Mouse (Mus musculus): ENCODE measurements at regions not wholly inside any gene's neighbourhood (a gene's known extent, or its start where the extent isn't known, plus 50 kb on each side); places are given as distances from the start of the nearest gene placed in this dataset.
"Not testable (repeated sequence)": the region's sequence is repeated elsewhere in the genome, so short reads cannot be mapped to it uniquely, and the experiment has no call there.

DNA sequence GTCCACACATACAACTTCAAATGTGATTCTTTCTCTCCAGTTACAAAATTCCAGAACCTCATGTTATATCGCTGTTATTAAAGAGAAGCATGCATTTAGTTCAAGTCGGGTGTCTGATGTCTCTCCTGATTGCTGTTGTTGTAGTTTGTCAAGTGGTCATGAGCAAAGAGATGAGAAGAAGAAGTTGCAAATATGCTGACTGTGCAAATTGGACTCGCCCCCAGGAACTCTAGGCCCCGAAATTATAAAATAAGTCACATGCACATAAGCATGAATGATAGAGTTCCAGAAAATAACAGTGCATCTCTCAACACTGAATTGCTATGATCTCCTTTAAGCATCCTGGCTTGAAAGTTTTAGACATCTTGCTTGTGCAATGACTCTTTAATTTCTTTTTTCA lies 53.3 kb downstream of the Kif2b start:
- no peak for DNase-seq

DNA sequence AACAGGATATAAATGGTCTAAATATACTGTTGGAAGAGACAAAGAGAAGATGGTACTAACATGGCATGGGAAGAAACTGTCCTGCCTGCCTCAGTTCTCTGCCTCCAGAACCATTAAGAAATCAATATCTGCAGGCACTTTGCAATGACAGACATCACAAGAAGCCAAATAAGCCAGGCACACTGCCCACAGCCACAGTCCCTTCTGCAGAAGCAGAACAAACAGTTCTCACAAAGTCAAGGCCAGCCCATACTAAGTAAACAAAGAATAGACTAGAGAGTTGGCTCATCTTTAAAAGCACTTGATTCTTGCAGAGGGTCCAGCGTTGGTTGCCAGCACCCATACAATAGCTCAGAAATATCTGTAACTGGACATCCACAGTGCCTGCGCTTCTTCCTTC lies 98.1 kb downstream of the Kif2b start:
- DNase-seq = no peak

DNA sequence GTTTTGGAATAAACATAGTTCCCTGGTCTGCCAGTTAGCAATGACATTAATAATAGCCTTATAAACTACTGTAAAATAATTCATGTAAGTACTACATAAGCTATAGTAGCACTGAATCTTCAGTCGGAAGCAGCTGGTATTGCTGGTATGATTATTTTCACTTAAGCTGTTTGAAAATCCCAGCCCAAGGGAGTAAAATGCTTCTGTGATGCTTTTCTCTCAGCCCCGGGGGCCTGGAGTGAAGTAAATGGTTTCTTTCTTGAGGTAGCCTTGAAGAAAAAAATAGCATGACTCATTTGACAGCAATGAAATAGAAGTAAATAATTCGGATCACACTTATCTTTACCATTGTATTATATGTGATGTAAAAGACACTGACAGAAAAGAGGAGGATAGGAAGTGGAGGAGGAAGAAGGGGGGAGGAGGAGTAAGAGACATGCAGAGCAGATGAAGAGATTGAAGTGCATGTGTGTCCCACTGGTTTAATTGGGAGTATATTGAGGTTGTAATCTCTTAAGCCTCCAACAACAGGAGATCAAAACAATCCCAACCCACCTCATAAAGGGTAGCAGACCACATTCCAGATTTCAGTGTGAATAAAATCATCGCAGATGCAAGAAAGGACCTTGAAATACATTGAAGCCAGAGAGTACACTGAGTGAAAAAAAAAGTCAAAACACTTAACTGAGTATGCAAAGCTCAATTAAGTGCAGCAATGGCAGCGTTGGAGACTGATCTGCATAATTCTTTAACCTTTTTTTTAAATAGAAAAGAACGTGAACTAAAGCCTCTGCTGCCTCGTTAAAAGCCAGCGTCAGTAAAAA lies 113.6 kb downstream of the Kif2b start:
- no peak for DNase-seq

DNA sequence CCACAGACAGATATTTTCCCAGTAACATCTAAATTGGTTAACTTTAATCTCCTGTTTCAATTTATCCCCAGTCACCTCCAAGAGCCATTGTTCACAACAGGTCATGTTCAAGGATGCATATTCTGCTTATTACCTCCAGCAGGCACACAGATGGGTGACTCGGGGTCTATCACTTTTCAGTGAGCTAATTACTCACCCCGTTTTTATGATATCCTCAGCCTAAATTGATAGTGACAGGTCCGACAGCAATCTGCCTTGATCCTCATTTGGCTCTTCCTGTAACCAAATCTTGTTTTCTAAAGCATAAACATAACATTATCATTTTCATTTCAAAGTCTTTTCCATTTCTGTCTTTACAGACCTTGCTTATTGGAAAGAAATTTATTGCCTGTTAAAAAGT lies 115.4 kb downstream of the Kif2b start:
- no peak for DNase-seq

DNA sequence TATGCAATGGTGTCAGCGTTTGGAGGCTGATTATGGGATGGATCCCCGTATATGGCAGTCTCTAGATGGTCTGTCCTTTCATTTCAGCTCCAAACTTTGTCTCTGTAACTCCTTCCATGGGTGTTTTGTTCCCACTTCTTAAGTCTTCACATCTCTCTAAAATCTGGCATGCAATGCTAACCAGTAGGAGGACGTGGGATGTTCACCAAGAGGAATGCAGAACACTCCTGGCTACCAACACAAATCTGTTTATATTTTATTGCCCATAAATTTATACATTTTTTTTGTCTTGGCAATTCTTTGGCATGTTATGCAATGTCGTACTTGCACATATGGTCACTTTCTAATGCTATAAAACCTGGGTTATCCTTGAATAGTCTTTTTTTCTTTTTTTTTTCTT lies 135.0 kb downstream of the Kif2b start:
- no peak for DNase-seq

DNA sequence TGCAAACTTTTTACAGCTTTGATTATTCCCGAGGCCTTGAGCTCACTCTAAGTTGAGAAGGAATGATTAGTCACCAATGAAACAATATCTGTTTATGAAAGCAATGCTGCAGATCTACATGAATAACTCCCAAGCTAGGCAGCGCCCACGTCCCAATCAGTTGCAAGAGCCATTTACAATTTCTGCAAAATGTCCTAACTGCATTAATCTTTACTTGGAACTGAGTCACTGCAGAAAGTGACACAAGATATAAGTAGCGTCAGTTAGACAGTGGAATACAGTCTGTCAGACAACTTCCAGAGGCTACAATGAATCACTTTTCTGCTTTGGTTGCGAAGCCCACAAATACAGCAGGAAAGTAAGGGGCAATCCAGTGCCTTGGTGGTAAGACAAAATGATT lies 145.2 kb downstream of the Kif2b start:
- no peak for DNase-seq

DNA sequence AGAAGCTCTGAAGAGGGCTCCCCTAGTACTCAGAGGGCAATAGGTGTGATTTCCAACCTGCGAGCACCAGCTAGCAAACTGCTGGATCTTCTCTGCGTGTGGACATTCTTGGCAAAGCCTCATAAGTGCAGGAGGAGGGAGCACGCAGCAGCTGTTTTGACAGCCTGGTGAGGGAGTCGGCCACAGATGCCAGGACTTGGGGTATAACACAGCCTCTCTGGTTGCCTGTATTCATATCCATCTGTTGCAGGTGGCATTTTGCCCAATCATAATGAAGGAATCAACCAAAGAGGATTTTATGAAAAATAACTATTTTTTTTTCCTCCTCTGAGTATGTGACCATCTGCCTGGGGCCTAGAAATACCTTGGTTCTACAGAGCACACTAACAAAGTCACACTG lies 150.6 kb downstream of the Kif2b start:
- no peak for DNase-seq

DNA sequence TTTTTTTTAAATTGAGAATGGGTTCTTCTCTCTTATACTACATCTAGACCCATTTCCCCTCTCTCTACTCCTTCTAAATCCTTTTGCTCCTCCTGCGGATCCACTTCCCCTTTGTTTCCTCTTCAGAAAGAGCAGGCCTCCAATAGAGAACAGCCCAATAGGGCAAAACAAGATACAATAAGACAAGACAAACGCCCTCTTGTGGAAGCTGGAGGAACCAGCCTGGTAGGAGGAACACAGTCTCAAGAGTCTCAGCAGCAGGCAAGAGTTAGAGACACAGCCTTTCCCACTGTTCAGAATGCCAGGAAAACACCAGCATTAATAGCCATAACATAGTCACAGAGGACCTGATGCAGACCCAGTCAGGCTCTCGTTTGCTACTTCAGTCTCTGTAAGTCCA lies 190.2 kb downstream of the Kif2b start:
- no peak for DNase-seq

DNA sequence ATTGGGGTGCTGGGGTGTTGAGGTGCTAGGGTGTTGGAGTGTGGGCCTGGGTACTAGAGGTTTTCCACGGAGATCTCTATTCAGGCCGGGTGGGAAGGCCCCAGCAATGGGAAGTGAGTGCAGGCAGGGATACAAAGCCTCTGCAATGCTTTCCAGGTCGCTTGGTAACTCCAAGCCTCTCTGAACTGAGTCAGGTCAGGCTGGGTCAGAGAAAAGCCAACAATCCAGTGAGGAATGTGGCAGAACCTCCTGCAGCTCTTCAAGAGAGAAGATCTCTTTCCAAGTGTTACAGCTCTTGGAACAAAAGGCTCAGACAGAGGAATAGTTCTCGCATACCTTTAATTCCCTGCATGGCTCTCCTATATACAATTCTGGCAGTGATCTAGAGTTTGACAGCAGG lies 220.3 kb downstream of the Kif2b start:
- no peak for DNase-seq

DNA sequence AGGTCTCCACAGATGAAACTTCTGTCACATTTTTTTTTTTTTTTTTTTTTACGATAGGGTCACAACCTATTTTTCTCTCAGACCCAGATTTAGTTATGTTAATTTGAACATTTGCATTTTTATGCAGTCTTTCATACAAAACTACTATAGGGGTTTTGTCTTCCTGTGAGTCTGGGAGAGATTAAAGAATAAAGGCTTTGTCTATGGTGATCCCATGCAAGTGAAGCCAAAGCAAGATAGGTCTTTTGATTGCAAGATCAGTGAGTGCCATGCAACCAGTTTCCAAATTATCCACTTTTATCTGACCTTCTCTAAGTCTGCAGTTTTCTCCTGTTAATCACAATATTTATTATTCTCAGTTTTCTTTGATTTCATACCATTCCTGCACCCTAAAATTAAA lies 234.7 kb downstream of the Kif2b start:
- no peak for DNase-seq

DNA sequence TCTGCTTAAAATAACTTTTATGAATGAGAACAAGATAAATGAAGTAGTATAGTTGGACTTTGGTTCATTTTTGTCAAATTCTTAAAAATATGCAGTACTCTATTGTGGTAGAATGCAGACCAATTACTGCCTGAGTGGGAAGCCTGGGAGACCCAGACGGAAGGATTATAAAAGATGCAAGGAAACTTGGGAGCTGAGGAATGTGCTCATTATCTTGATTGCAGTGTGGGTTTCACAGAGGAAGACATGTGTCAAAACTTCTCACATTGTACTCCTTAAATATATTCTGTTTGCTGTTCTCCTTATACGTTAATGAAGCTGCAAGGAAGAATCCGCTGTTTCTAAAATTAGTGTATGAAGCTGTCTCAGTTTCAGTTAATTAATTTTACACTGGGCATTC lies 244.3 kb downstream of the Kif2b start:
- DNase-seq = no peak

DNA sequence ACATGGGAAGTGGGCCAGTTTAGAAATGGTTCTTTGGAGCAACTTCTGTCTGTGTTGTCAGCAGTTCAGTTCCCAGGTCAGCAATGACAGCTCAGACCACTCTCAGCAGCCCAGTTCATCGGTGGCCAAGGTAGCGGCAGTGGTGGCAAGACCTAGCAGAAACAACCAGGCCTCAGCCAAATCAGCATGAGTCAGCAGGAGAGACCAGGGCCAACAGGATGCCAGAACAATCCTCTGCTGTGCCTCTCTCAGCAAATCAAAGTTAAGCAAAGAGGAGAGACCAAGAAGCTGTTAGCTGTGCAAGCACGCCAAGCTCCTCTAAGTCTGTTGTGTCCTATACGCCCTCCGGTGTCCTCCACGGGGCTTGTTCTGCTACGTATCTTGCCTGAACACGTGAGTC lies 249.8 kb downstream of the Kif2b start:
- no peak for DNase-seq

DNA sequence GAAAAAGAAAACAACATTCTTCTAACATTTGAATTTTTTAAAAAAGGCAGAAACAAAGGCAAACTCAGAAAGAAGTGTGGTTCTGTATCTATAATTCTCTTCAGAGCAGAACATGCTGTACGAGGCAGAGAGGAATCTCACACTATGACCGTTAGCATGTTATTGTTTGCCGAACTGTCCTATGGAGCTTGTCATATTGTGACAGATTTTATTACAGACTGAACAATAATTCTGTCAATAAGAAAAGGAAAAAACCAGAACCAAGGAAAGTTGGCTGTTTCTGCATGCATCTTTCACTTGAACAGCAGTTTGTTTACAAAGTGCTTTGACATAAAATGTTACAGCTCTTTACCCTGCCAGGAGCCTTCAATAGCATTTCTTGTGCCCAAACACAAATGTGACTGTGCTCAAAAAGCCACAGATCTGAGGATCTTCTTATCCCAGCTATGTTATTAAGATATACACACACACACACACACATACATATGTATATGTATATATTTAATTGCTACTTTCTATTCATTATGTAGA lies 267.1 kb downstream of the Kif2b start:
- no peak for DNase-seq

DNA sequence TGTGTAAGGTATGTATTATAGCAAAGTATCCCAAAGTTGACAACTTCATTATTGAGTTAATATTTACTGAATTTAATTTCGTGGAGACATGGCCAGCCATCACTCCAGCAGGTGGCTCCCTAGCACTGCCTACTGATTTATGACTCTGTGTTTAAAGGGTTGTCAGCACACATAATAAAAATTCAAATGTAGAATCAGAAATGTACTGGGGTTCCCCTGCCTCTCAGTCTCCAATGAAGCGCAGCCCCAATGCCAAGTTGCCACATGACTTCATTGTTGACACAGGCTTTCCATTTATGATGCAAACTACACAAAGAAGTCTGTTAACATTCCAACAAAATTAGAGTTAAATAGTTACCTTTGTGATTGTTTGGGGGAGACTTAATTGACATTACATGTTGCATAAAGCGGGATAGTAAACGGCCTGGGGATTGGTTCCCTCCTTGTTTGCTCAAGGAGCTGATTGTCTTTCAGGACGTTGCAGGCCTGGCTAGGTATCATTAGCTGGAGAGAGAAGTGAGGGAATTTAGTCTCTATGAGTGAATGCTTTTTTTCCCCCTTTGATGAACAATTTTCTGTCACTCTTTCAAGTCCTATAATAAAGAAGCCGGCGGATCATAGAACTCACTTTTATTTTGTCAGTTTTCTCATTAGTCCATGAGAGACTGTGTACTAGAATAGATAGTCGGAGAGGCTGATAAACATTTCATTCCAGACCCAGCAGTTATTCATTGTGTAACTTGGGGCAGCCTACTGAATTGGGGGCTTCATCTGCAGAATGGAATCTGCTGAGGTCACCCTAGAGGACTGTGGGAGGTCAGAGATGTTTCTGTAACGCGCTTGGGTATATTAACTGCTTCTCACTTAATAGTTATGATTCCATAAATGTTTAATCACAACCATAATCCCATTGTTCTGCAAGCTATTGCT lies 287.9 kb downstream of the Kif2b start:
- DNase-seq = no peak

DNA sequence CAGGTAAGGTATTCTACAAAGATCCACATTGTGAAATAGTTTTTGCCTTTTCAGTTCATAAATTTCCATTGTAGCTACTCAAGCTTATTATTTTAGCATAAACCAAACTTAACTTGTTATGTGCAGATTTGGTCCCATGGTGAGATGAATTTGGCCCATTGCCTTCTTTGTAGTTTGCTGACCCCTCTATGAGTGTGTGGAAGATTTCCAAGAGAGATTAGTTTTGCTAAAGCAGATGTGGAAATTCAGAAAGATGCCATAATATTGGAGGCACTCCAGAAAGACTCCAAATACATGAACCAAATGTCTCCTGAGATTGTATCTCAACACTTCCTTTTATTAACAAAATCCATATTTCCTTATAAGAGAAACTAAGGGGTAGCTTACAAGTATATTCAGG lies 291.0 kb downstream of the Kif2b start:
- no peak for DNase-seq

DNA sequence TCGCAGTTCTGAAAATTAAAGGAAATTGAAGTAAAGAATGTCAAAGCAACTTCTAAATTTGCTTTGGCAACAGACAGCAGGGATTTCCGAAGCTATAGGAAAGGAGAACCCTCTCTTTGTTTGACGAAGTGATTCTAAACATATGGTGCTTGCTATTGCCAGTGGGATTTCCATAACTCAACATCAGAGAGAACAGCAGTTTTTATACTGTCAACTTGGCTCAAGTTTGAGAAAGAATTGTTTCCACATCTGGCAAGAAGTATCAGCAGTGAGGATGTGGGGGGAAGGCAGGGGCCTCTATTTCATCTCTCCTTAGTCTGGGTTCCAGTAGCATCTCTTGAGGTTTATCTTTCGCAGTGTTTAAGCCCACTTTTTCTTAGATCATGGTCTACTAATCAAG lies 315.1 kb downstream of the Kif2b start:
- DNase-seq = no peak

DNA sequence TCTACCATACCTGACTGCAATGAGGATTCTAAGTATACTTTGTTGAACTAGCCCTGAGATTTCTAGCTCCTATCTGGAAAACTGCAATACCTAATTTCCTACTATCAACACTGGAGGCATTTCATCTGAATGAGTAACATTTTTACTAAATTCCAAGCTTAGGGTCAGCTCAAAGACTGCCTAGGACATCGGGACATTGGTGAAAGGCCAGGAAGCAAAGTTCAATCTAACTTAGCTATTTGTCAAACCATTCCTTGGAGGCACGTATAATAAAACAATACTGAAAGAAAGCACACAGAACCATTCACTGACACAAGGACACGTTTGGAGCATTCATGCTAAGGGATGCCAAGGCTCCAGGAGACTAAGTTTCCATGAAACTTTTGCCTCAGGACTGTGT lies 335.3 kb downstream of the Kif2b start:
- DNase-seq = not testable (repeated sequence)

DNA sequence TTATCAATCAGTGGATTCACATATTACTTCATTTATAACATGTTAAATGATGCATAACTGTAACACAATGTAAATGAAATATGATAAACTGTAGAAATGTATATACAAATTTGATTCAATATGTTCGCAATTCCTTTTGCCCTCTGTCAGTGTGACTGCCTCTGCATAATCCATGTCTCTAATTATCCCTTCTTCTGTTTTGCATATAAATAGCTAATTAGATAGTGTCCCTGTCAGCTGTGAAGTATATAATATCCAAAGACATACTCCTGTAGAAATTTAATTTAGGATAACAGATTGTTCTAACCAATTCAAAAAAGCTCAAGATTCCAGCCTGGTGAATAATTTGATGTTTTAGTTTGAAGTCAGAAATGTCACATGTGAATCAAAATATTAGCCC lies 361.2 kb downstream of the Kif2b start:
- DNase-seq = no peak

DNA sequence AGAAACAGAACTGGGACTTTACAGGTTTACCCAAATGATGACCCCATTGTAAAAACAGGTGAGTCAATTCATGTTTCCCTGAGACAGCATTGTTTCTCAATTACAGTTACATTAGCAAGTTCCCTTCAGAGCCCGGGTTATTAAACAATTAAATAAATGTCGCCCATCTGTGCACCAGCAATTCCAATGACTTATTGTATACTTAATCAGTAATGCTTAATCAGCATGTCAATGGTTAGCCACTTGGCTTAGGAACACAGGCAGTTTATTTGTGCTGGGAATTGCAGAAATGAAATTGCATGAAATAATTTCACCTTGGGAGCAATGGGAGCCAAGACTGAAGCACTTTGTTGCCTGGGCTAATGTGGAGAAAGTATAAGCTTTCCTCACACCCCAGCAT lies 364.3 kb downstream of the Kif2b start:
- no peak for DNase-seq

DNA sequence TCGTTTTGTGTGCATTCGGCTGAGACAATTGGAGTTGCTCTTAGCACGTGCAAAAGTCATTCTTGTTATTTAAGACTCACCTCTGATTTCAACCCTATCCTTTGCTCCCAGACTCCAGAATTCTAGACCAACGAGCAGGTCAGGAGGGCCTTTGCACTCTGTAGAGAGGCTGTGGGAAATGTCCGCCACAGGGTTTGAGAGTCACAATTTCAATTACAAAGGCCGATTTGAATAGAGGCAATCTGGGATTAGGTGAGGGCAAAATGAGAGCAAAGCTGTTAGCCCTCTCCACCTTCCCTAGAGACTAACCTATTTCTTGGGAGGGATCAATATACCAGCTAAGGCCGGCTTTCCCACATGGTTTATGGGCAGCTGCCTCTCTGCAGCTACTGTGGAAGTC lies 370.9 kb downstream of the Kif2b start:
- DNase-seq = no peak

DNA sequence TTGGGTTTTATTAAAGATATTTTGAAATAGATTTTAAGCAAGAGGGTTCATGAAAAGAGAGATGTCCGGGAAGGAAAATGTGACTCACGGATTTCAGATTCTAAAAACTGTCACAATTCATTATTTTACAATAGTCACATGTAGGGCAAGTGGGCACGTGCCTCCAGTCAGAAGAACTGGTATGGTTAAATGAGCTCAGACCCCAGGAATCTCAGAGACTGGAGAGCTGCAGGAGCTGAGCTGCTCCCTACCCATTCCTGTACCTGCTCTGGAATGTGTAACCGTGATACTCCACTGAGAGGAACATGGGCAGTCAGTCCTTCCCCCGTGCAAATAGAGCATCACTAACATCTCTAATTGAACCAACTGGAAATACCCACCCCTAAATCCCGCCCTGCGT lies 372.9 kb downstream of the Kif2b start:
- DNase-seq = no peak

DNA sequence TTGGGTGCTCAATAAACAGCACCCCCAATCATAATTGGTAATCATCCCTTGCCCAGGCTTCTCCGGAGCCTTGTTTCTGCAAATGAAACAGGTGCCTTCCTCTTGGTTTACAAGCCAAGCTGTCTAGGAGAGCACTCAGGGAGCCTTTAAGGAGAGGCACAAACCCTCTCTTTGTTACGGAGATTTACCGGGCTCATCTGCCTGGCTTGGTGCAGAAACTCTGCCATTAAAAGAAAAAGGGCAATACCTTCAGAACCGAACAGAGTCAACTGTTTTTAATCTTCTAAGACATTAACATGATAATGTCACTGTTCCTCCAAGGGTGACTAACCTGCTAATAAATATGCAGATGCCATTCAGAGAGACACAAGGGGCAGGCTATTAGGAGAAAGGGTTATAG lies 380.5 kb downstream of the Kif2b start:
- no peak for DNase-seq

DNA sequence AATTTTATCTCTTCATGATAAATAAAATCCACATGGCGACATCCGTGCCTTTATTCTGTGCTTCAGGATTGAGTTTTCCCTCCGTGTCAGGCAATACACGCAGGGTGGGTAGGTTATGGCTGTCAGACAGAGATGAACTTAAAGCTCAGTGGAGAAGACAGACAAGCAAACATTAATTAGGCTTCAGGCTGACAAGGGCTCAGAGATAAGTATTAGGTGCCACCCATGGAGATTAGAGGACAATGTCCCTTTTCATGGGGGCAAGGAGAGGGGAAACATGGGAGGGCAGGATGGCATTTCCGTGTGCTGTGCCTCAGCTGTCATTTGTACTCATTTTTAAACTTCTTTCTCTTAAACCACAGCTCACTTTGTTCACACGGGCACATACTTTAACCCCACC lies 381.0 kb downstream of the Kif2b start:
- no peak for DNase-seq

DNA sequence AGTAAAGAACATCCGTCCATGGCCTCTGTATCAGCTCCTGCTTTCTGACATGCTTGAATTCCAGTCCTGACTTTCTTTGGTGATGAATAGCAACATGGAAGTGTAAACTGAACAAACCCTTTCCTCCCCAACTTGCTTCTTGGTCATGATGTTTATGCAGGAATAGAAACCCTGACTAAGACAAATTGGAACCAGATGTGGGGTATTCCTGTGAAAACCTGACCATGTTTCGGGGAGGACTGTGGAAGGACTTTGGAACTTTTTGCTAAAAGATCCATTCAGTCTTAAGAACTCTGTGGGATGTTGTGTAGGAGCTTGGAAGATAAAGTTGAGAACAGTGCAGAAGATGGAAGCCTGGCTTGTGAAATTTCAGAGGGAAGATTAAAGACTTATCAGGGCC lies 410.0 kb downstream of the Kif2b start:
- not testable (repeated sequence) for DNase-seq

Data from lung, postnatal 10 days (tissue).